Mouse (Mus musculus) forebrain, embryonic 14.5 days (tissue): ENCODE measurements around the gene Atp8b4. TPM values are rescaled to one million over a fixed set of nuclear protein-coding genes. Genes with fewer than 3 reads are reported as not detected.

Experiments
- ATAC-seq: fragments of 200-750 bp; cut with Nextera tagmentation; 2 replicates; pipeline ENCODE4 v1.8.0; 2017; ENCODE audit warnings: mild to moderate bottlenecking, moderate library complexity
- DNase-seq: peaks from one replicate; pipeline ENCODE4 v3.0.0-alpha.2; 2015; ENCODE audit warnings: low spot score
- H3K27ac ChIP-seq: fragments of 300-500 bp; sonication (generic); 2 replicates; pipeline ENCODE4 v1.5.1; 2014; ENCODE audit warnings: low read depth, mild to moderate bottlenecking, control low read depth, low read length, moderate library complexity
- H3K27me3 ChIP-seq: fragments of 300-500 bp; sonication (generic); replicated peaks from 2 replicates; pipeline ENCODE4 v1.6.1; 2014; ENCODE audit warnings: low read length, control low read depth, mixed read lengths; ENCODE audit not compliant: control insufficient read depth, insufficient read depth
- H3K36me3 ChIP-seq: fragments of 300-500 bp; sonication (generic); 2 replicates; pipeline ENCODE4 v1.6.1; 2014; ENCODE audit warnings: low read length, control low read depth; ENCODE audit not compliant: control insufficient read depth, insufficient read depth
- H3K4me1 ChIP-seq: fragments of 300-500 bp; sonication (generic); 2 replicates; pipeline ENCODE4 v1.6.1; 2014; ENCODE audit warnings: antibody characterized with exemption, low read length, control low read depth; ENCODE audit not compliant: control insufficient read depth, insufficient read depth
- H3K4me2 ChIP-seq: fragments of 300-500 bp; sonication (generic); 2 replicates; pipeline ENCODE4 v1.6.1; 2014; ENCODE audit warnings: mild to moderate bottlenecking, control low read depth, low read length
- H3K4me3 ChIP-seq: fragments of 300-500 bp; sonication (generic); 2 replicates; pipeline ENCODE4 v1.5.1; 2014; ENCODE audit warnings: low read depth, low read length, control low read depth
- H3K9ac ChIP-seq: fragments of 300-500 bp; sonication (generic); 2 replicates; pipeline ENCODE4 v1.6.1; 2014; ENCODE audit warnings: mild to moderate bottlenecking, low read length, control low read depth, moderate library complexity
- H3K9me3 ChIP-seq: fragments of 300-500 bp; sonication (generic); replicated peaks from 2 replicates; pipeline ENCODE4 v1.6.1; 2016; ENCODE audit warnings: low read length, control low read depth, mixed read lengths; ENCODE audit not compliant: control insufficient read depth
- WGBS: fragments of 180-500 bp; shearing (Covaris S2); extraction: QIAGEN DNeasy Blood & Tissue Kit; methylation state at CpG from one replicate; pipeline ENCODE4 v1.1.7; 2014; 5-methylcytosine and 5-hydroxymethylcytosine counted together
- polyA plus RNA-seq: library from polyadenylated mRNA; unstranded; fragments of >200 nt; fragmentation: Nextera tagmentation; extraction: Ambion mirVana; gene quantifications from 2 replicates; pipeline ENCODE4 v1.2.1, GENCODE M21; 2014

The Atp8b4 gene
- polyA plus RNA-seq, 1 experiment from 2014 or later = 0.06 TPM

DNA sequence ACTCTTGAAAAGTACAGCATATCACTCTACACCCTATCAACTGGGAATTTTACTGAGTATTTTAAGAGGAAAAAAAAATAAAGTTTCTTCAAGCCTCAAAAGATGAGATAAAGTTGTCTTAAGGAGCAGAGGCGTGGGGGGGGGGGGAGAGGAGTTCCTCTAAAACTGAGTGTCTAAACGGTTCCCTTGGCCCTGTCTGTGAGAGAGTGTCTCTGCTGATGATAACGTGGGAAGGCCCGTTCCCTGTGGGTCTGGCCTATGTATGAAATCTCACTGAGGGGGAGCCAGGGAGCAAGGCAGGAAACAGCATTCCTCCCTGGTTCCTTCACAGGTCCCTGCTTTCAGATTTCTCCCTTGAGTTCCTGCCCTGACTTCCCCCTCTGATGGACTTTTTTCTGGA is 130.7 kb downstream of the Atp8b4 start:
- Histone ChIP-seq H3K36me3 (no peaks in the 10 kb centered on the region), H3K27ac (no peak overlapping the region), H3K27me3 (no peaks in the 10 kb centered on the region), H3K9me3 (no peaks in the 10 kb centered on the region), H3K4me3 (no peak overlapping the region), H3K9ac (no peak overlapping the region), H3K4me2 (no peak overlapping the region), H3K4me1 (no peaks in the 10 kb centered on the region)
- ATAC-seq (no peak), DNase-seq (no peak)
- WGBS = 73% methylated on average over 4 of the region's 4 CpGs

- Histone ChIP-seq H3K9me3 (no peaks in the 10 kb centered on the region), H3K27ac (no peak overlapping the region), H3K4me2 (no peak overlapping the region), H3K9ac (no peak overlapping the region), H3K27me3 (no peaks in the 10 kb centered on the region), H3K36me3 (no peaks in the 10 kb centered on the region), H3K4me1 (no peaks in the 10 kb centered on the region; the same call in 1 of the 2 replicates), H3K4me3 (no peak overlapping the region)
- ATAC-seq = no peak
- DNase-seq = no peak
- WGBS = 87% methylated on average over 14 of the region's 14 CpGs
These were observed 136.4 kb downstream of the Atp8b4 start for GRCm38 (mm10) chr2:126363745-126364725.

GRCm38 (mm10) chr2:126363050-126363744 is 137.3 kb downstream of the Atp8b4 start:
- Histone ChIP-seq H3K9me3 (no peaks in the 10 kb centered on the region), H3K36me3 (no peaks in the 10 kb centered on the region), H3K9ac (no peak overlapping the region), H3K27ac (no peak overlapping the region), H3K4me1 (no peaks in the 10 kb centered on the region; the same call in 1 of the 2 replicates), H3K4me3 (no peak overlapping the region), H3K4me2 (no peak overlapping the region), H3K27me3 (no peaks in the 10 kb centered on the region)
- ATAC-seq = peak; percentile 70
- WGBS = 55% methylated on average over 7 of the region's 7 CpGs
- DNase-seq = peak; percentile 84

- no peak overlapping the region for H3K9ac ChIP-seq
- no peak overlapping the region for H3K4me2 ChIP-seq
- ATAC-seq (no peak), DNase-seq (peak; percentile 8)
- no peak overlapping the region for H3K27ac ChIP-seq
- no peaks in the 10 kb centered on the region for H3K27me3 ChIP-seq
- no peaks in the 10 kb centered on the region for H3K9me3 ChIP-seq
- H3K4me3 ChIP-seq = no peak overlapping the region
- no peaks in the 10 kb centered on the region for H3K36me3 ChIP-seq
- H3K4me1 ChIP-seq = no peaks in the 10 kb centered on the region; the same call in 1 of the 2 replicates
- 42% methylated on average over 21 of the region's 21 CpGs for WGBS
These were observed 139.2 kb downstream of the Atp8b4 start for GRCm38 (mm10) chr2:126361131-126361810.

GRCm38 (mm10) chr2:126360688-126361087 is 139.8 kb downstream of the Atp8b4 start:
- Histone ChIP-seq H3K4me1 (no peaks in the 10 kb centered on the region; the same call in 1 of the 2 replicates), H3K4me2 (no peak overlapping the region), H3K27me3 (no peaks in the 10 kb centered on the region), H3K27ac (no peak overlapping the region), H3K4me3 (no peak overlapping the region), H3K9me3 (no peaks in the 10 kb centered on the region), H3K36me3 (no peaks in the 10 kb centered on the region), H3K9ac (no peak overlapping the region)
- WGBS = 34% methylated on average over 6 of the region's 6 CpGs
- DNase-seq (no peak), ATAC-seq (no peak)

DNA sequence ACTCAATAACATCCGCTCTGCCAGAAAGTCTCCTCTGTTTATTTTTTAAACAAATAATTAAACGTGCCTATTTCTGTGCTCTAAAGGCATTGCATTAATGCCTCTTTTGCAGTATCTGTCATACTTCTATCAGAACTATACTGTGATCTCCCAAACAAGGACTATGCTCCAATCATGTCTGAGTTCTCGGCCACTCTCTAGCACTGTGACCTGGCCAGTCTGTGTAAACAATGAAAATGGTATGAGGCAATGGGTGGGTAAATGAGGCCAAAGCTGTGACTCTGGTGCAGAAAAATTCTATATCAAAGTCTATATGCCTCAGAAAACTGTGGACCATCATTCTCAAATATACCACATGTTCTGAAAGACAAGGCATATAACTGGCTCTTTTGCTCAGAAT is 140.5 kb downstream of the Atp8b4 start:
- no peaks in the 10 kb centered on the region for H3K27me3 ChIP-seq
- no peaks in the 10 kb centered on the region for H3K36me3 ChIP-seq
- H3K4me3 ChIP-seq = no peak overlapping the region
- 88% methylated on average over 3 of the region's 3 CpGs for WGBS
- H3K9ac ChIP-seq = no peak overlapping the region
- no peak overlapping the region for H3K4me2 ChIP-seq
- DNase-seq (no peak), ATAC-seq (no peak)
- H3K4me1 ChIP-seq = no peaks in the 10 kb centered on the region; the same call in 1 of the 2 replicates
- H3K9me3 ChIP-seq = no peaks in the 10 kb centered on the region
- H3K27ac ChIP-seq = no peak overlapping the region

GRCm38 (mm10) chr2:126359278-126359677 is 141.2 kb downstream of the Atp8b4 start:
- no peaks in the 10 kb centered on the region for H3K9me3 ChIP-seq
- H3K4me2 ChIP-seq = no peak overlapping the region
- H3K9ac ChIP-seq = no peak overlapping the region
- no peak for ATAC-seq
- H3K4me1 ChIP-seq = no peaks in the 10 kb centered on the region; the same call in 1 of the 2 replicates
- no peak overlapping the region for H3K27ac ChIP-seq
- no peak for DNase-seq
- no peak overlapping the region for H3K4me3 ChIP-seq
- WGBS = 86% methylated on average over 1 of the region's 1 CpGs
- H3K27me3 ChIP-seq = no peaks in the 10 kb centered on the region
- no peaks in the 10 kb centered on the region for H3K36me3 ChIP-seq

GRCm38 (mm10) chr2:126358741-126359140 is 141.7 kb downstream of the Atp8b4 start:
- WGBS = 93% methylated on average over 5 of the region's 5 CpGs
- Histone ChIP-seq H3K4me3 (no peak overlapping the region), H3K9me3 (no peaks in the 10 kb centered on the region), H3K36me3 (no peaks in the 10 kb centered on the region), H3K4me2 (no peak overlapping the region), H3K4me1 (no peaks in the 10 kb centered on the region; the same call in 1 of the 2 replicates), H3K27ac (no peak overlapping the region), H3K27me3 (no peaks in the 10 kb centered on the region), H3K9ac (no peak overlapping the region)
- ATAC-seq (no peak), DNase-seq (no peak)
